In genomic region chr16:93544931-93545330, GRCm38 (mm10) we compare ENCODE assay signal across 33 mouse cellular contexts.
"Had no signal": no experiment of that assay in that cellular context is flagged by ENCODE, and none has a peak within 500 bp of the region (broad histone marks: within the 10 kb centered on the region; RNA-seq: fewer than 3 reads in every experiment).

No protein-coding gene starts in this region.

- H3K27ac ChIP-seq: heart, embryonic 13.5 days; heart, embryonic 15.5 days; hindbrain, embryonic 10.5 days; hindbrain, embryonic 12.5 days; hindbrain, embryonic 13.5 days; hindbrain, embryonic 14.5 days; hindbrain, embryonic 15.5 days; hindbrain, postnatal 0 days; kidney, embryonic 15.5 days; kidney, postnatal 0 days; layer of hippocampus, adult 2 months; left cerebral cortex, adult 2 months had no signal

- H3K9me3 ChIP-seq: heart, embryonic 12.5 days; heart, embryonic 13.5 days; heart, embryonic 15.5 days; hindbrain, embryonic 10.5 days; hindbrain, embryonic 12.5 days; hindbrain, embryonic 13.5 days; hindbrain, embryonic 15.5 days; kidney, embryonic 15.5 days had no signal

- H3K36me3 ChIP-seq: heart, embryonic 12.5 days; heart, embryonic 13.5 days; heart, embryonic 15.5 days; hindbrain, embryonic 10.5 days; hindbrain, embryonic 12.5 days; hindbrain, embryonic 13.5 days; hindbrain, embryonic 15.5 days; kidney, embryonic 15.5 days had no signal

- H3K4me2 ChIP-seq: heart, embryonic 12.5 days; heart, embryonic 13.5 days; heart, embryonic 15.5 days; hindbrain, embryonic 12.5 days; hindbrain, embryonic 13.5 days; hindbrain, embryonic 14.5 days; hindbrain, embryonic 15.5 days; kidney, embryonic 15.5 days had no signal

- H3K4me3 ChIP-seq: heart, embryonic 12.5 days; heart, embryonic 13.5 days; heart, embryonic 15.5 days; hindbrain, embryonic 10.5 days; hindbrain, embryonic 12.5 days; hindbrain, embryonic 13.5 days; hindbrain, embryonic 15.5 days; kidney, embryonic 15.5 days; layer of hippocampus, adult 2 months; left cerebral cortex, adult 2 months had no signal

- DNase-seq: heart, postnatal 10 days; heart, postnatal 14 days; heart, postnatal 36 days; heart, postnatal 4 days; kidney, adult 11 months; kidney, adult 18-20 months; kidney, adult 2 months; kidney, adult 8-10 months; kidney, adult 9 months; kidney, postnatal 10 days; kidney, postnatal 14 days; kidney, postnatal 25 days; kidney, postnatal 36 days; kidney, postnatal 4 days; layer of hippocampus, adult 9-11 months; layer of hippocampus, postnatal 36 days had no signal

- H3K4me1 ChIP-seq: hindbrain, embryonic 13.5 days; hindbrain, embryonic 15.5 days had no signal

- H3K9ac ChIP-seq: heart, embryonic 12.5 days; heart, embryonic 13.5 days; heart, embryonic 15.5 days; hindbrain, embryonic 12.5 days; hindbrain, embryonic 13.5 days; hindbrain, embryonic 14.5 days; hindbrain, embryonic 15.5 days; kidney, embryonic 15.5 days had no signal

- H3K27me3 ChIP-seq: hindbrain, embryonic 12.5 days; hindbrain, embryonic 15.5 days had no signal

- ATAC-seq: hindbrain, embryonic 16.5 days; hindbrain, postnatal 0 days; inflammation-experienced regulatory T-cells, adult 6 months; intestine, embryonic 16.5 days; intestine, postnatal 0 days had no signal
